Mouse (Mus musculus): ENCODE measurements around the gene Igsf21. TPM values are rescaled to one million over a fixed set of nuclear protein-coding genes. Genes with fewer than 3 reads are reported as not detected.
A peak's percentile ranks its signal among the peaks of the same experiment; 100 is the strongest.

Igsf21 gene
- polyA plus RNA-seq, 1 experiment from 2014 or later: 0.11 TPM

DNA sequence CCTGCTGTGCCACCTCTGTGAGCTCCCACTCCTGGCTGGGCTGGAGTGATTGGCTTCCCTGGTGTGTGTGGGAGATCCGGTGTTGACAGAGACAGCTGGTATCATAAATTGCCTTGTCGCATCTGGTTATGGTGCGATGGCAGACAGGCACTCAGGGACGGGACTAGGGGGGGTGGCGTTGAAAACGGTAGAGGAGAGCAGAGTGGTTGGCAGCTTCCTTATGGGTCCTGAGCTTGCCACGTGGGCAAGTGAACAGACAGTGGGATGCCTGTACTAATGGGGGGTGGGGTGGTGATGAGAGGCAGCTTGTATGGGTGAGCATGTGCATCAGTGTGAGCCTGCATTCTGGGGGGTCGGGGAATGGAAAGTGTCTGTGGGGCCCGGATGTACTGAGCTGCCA is 130.8 kb downstream of the Igsf21 start:
- Histone ChIP-seq H3K4me3 (no peak overlapping the region), H3K27ac (no peak overlapping the region), H3K9me3 (replicated peaks) (no peaks in the 10 kb centered on the region), H3K27me3 (ENCODE audit: low read depth, poor library complexity, severe bottlenecking) (peaks cover 6% of the 10 kb centered on the region; the same call in 1 of the 2 replicates), H3K36me3 (no peaks in the 10 kb centered on the region), H3K4me1 (0 out of 2 replicates have a peak, but pooled peaks cover 4% of the 10 kb centered on the region)
- no peak for DNase-seq (ENCODE audit: low spot score)
- WGBS: 86% methylated on average over 9 of the region's 9 CpGs

DNA sequence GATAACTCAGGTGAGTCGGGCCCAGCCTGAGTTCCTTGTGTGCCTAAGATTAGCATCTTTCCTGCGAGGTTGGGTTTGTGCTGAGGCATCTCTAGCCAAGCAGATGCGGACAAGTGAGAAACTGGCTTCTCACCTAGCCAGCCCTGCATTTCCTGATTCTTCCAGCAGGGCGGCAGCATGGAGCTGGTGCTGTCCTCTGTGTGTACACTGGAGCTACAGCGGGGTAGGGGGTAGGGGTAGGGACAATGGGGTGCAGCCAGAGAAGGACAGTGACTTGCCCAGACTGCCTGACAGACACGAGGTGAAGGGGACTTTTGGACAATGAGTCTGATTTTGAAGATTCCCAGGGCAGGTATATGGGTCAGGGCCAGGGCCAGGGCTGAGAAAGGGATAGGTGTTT is 131.5 kb downstream of the Igsf21 start:
- 0 out of 2 replicates have a peak, but pooled peaks cover 4% of the 10 kb centered on the region for H3K4me1 ChIP-seq
- H3K27ac ChIP-seq: no peak overlapping the region
- H3K4me3 ChIP-seq: no peak overlapping the region
- WGBS: 92% methylated on average over 6 of the region's 6 CpGs
- H3K36me3 ChIP-seq: no peaks in the 10 kb centered on the region
- DNase-seq (ENCODE audit: low spot score): no peak
- H3K9me3 ChIP-seq (replicated peaks): no peaks in the 10 kb centered on the region
- peaks cover 12% of the 10 kb centered on the region for H3K27me3 ChIP-seq (ENCODE audit: low read depth, poor library complexity, severe bottlenecking)

DNA sequence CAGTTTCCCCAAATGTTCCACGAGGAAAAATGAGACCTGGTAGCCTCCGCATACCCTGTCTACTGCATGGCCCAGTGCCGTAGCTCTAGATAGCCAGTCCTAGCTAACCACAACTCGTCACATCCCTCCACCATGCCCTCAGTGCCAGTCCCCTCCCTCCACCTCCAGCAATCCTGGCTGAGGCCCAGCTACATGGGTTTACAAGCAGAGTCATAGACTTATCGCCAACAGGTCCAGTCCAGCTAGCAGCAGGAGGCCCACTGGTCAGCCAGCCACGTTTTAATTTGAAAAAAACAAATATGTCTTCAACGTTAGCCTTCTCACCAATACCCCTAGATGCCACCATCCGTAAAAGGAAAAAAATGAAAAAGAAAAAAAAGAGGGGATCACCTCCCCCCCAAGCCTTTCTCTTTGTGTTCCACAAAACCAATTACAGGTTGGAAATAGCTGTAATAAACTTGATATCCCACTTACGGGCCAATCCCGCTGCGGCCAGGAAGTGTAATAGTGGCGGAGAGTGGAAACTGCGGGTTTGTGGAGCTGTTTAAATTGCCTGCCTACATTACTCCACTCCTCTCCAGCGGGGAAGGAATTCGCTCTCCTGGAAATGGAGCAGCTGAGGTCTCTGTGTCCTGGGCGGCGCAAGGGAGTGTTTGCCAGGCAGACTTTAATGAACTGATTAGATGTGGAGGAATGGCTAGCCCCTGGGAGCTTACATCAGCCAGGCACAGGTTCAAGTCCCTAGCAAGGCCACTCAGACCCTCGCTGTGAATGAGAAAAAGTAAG is 132.7 kb downstream of the Igsf21 start:
- Histone ChIP-seq H3K9me3 (replicated peaks) (no peaks in the 10 kb centered on the region), H3K4me1 (peaks cover 12% of the 10 kb centered on the region), H3K4me3 (no peak overlapping the region), H3K27me3 (ENCODE audit: low read depth, poor library complexity, severe bottlenecking) (peaks cover 24% of the 10 kb centered on the region), H3K36me3 (no peaks in the 10 kb centered on the region), H3K27ac (no peak overlapping the region)
- 83% methylated on average over 18 of the region's 18 CpGs for WGBS
- DNase-seq (ENCODE audit: low spot score): no peak

DNA sequence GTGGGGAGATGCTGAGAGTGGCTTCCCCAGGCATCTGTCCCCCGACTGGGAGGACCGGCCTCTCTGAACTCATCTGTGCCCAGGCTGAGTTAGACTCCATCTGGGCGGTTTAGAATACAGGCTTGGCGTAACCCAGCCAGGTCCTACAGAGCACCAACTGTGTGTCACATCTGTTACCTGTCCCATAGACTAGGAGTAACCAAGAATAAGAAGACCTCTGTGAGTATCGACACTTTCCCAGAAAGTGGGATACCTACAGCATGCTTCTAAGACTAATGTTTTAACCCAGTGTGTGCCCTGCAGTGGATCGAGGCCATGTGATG is 137.0 kb downstream of the Igsf21 start:
- H3K4me1 ChIP-seq: peaks cover 16% of the 10 kb centered on the region
- peak overlapping the region; percentile 33 for H3K4me3 ChIP-seq
- H3K27ac ChIP-seq: no peak overlapping the region

GRCm38 (mm10) chr4:140108871-140109625 is 137.5 kb downstream of the Igsf21 start:
- no peaks in the 10 kb centered on the region for H3K36me3 ChIP-seq
- no peak overlapping the region for H3K27ac ChIP-seq
- H3K4me3 ChIP-seq: peak overlapping the region; percentile 33
- 1% methylated on average over 32 of the region's 32 CpGs for WGBS
- peaks cover 12% of the 10 kb centered on the region for H3K4me1 ChIP-seq
- no peaks in the 10 kb centered on the region for H3K9me3 ChIP-seq (replicated peaks)
- peak; percentile 53 for DNase-seq (ENCODE audit: low spot score)
- H3K27me3 ChIP-seq (ENCODE audit: low read depth, poor library complexity, severe bottlenecking): peaks cover 67% of the 10 kb centered on the region

More for the DNA sequence above, 137.0 kb downstream of the Igsf21 start:
- no peaks in the 10 kb centered on the region for H3K9me3 ChIP-seq (replicated peaks)
- DNase-seq (ENCODE audit: low spot score): no peak
- WGBS: 41% methylated on average over 6 of the region's 6 CpGs
- no peaks in the 10 kb centered on the region for H3K36me3 ChIP-seq
- H3K27me3 ChIP-seq (ENCODE audit: low read depth, poor library complexity, severe bottlenecking): peaks cover 62% of the 10 kb centered on the region

- no peaks in the 10 kb centered on the region for H3K36me3 ChIP-seq
- H3K4me1 ChIP-seq: peaks cover 26% of the 10 kb centered on the region
- WGBS: 78% methylated on average over 11 of the region's 12 CpGs
- no peaks in the 10 kb centered on the region for H3K9me3 ChIP-seq (replicated peaks)
- no peak for DNase-seq (ENCODE audit: low spot score)
- H3K4me3 ChIP-seq: no peak overlapping the region
- peaks cover 86% of the 10 kb centered on the region for H3K27me3 ChIP-seq (ENCODE audit: low read depth, poor library complexity, severe bottlenecking)
- no peak overlapping the region for H3K27ac ChIP-seq
These were observed 139.4 kb downstream of the Igsf21 start for GRCm38 (mm10) chr4:140107161-140107560.

DNA sequence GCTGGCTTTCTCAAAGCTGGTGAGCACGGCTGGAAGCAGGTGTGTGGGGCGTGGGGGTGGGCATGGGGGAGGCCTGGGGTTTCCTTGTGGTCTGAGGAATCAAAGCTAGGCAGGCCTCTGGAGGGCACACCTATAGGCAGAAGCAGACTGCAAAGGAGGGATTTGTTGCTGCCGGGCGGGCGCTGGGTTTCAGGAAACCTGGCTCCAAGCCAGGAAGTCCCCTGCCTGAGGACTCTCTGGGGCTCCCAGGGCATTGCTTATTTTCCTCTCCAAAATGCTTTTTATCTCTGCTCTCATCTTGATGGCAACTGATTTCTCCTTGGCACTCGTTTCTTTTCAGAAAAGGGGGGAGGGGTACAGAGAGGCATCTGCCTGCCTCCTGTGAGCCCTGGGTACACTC is 141.8 kb downstream of the Igsf21 start:
- H3K36me3 ChIP-seq: no peaks in the 10 kb centered on the region
- no peak overlapping the region for H3K27ac ChIP-seq
- H3K27me3 ChIP-seq (ENCODE audit: low read depth, poor library complexity, severe bottlenecking): peaks cover 76% of the 10 kb centered on the region
- no peak overlapping the region for H3K4me3 ChIP-seq
- peaks cover 26% of the 10 kb centered on the region for H3K4me1 ChIP-seq
- DNase-seq (ENCODE audit: low spot score): no peak
- WGBS: 26% methylated on average over 6 of the region's 6 CpGs
- no peaks in the 10 kb centered on the region for H3K9me3 ChIP-seq (replicated peaks)

- Histone ChIP-seq H3K9me3 (replicated peaks) (no peaks in the 10 kb centered on the region), H3K4me3 (peak overlapping the region; percentile 25), H3K27ac (no peak overlapping the region), H3K27me3 (ENCODE audit: low read depth, poor library complexity, severe bottlenecking) (peaks cover 63% of the 10 kb centered on the region), H3K4me1 (peaks cover 15% of the 10 kb centered on the region), H3K36me3 (no peaks in the 10 kb centered on the region)
- DNase-seq (ENCODE audit: low spot score): no peak
- WGBS: 1% methylated on average over 28 of the region's 28 CpGs
These were observed 143.1 kb downstream of the Igsf21 start for GRCm38 (mm10) chr4:140103341-140104027.

DNA sequence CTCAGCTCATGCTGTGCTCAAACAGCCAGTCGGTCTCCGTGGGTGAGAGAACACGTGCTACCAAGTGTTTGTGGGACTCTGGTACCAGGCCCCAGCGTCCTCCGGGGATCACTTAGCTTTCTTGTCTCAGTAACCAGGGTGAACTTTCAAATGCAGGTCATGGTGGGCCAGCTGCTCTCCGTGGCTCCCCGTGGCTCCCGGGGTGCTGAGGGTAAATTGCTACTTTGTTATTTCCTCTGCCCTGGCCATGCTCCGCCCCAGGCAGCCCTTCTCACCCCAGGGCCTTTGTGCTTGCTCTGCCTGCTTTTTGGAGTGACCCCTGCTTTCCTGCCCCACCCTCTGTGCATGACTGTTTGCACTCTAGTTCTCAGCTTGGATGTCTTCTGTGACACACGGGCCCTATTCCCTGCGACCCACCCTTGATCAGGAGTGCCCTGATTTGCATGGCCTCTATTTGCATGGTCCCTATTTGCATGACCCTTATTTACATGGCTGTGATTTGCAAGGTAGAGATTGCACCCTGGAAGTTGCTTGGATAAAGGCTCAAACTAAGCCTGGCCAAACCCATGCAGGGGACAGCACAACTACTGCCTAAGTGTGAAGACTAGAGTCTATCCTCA is 143.9 kb downstream of the Igsf21 start:
- Histone ChIP-seq H3K36me3 (no peaks in the 10 kb centered on the region), H3K27me3 (ENCODE audit: low read depth, poor library complexity, severe bottlenecking) (peaks cover 57% of the 10 kb centered on the region), H3K9me3 (replicated peaks) (no peaks in the 10 kb centered on the region), H3K4me1 (peaks cover 15% of the 10 kb centered on the region), H3K4me3 (no peak overlapping the region), H3K27ac (no peak overlapping the region)
- DNase-seq (ENCODE audit: low spot score): no peak
- 16% methylated on average over 11 of the region's 11 CpGs for WGBS

- DNase-seq (ENCODE audit: low spot score): peak; percentile 43
- no peaks in the 10 kb centered on the region for H3K9me3 ChIP-seq (replicated peaks)
These were observed 145.5 kb downstream of the Igsf21 start for GRCm38 (mm10) chr4:140101106-140101505.

DNA sequence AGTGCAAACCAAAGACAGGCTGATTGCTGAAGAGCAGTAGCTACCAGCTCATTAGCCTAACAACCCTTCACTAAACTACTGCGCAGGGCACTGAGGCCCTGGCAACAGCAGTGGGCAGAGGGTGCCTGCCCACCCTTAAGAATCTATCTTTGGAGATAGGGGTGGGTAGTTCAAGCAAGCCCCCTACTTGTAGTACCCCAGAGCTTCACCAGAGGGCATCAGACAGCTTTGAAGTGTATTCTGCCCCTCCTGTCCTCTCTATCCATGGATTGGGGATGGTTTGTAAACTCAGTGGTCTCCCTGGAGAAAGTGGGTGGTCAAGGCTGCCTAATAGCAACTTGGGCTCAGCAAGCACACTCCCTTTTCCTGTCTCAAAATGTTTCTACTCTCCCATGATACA is 146.4 kb downstream of the Igsf21 start:
- Histone ChIP-seq H3K9me3 (replicated peaks) (no peaks in the 10 kb centered on the region), H3K27me3 (ENCODE audit: low read depth, poor library complexity, severe bottlenecking) (peaks cover 35% of the 10 kb centered on the region), H3K27ac (no peak overlapping the region), H3K4me1 (peaks cover 15% of the 10 kb centered on the region), H3K36me3 (no peaks in the 10 kb centered on the region), H3K4me3 (no peak overlapping the region)
- DNase-seq (ENCODE audit: low spot score): no peak
- WGBS: 89% methylated on average over 1 of the region's 1 CpGs

More at GRCm38 (mm10) chr4:140101106-140101505, 145.5 kb downstream of the Igsf21 start:
- Histone ChIP-seq H3K36me3 (no peaks in the 10 kb centered on the region), H3K4me1 (peaks cover 15% of the 10 kb centered on the region), H3K4me3 (no peak overlapping the region), H3K27me3 (ENCODE audit: low read depth, poor library complexity, severe bottlenecking) (peaks cover 41% of the 10 kb centered on the region), H3K27ac (no peak overlapping the region)
- whole genome bisulfite sequencing: 79% methylated on average over 5 of the region's 5 CpGs

DNA sequence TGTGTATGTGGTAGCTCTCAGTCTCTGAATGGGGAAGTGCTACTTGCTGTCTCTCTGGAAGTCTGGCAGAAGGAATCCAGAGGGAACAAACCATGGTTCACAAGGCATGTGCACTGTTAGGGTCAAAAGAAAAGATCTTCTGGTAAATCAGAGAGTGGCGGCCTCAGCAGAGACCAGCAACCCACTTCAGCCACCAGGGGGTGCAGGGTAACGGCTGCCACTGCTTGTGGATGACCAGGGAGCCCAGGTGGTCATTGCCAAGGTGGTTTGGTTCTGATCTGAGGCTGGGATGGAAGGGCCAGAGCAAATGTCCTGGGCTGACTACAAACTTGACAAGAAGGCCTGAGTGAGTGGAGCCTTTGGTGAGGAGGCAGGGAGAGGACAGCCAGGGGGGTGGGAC is 150.3 kb downstream of the Igsf21 start:
- Histone ChIP-seq H3K4me3 (no peak overlapping the region), H3K9me3 (replicated peaks) (no peaks in the 10 kb centered on the region), H3K4me1 (no peaks in the 10 kb centered on the region), H3K27ac (no peak overlapping the region), H3K36me3 (no peaks in the 10 kb centered on the region), H3K27me3 (ENCODE audit: low read depth, poor library complexity, severe bottlenecking) (no peaks in the 10 kb centered on the region)
- WGBS: 51% methylated on average over 2 of the region's 2 CpGs
- no peak for DNase-seq (ENCODE audit: low spot score)
